Comparison of ENCODE assay signal across 9 mouse cellular contexts in the genomic region with DNA sequence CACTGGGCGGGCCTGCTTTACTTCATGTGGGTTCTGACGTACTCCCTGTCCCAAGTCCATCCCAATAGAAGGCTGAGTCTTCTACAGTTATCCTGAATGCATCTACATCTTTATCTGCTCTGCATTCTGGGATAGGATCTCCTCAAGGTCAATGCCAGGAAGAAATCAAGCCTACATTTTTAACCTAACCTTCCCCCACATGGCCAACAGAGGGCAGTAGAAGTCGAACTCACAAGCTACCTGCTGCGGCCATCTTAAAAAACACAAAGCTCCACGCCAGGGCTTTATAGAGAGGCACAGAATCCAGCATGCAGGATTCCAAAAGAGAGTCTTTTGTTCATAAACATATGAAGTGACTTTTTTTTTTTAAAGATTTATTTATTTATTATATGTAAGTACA. TPM values are rescaled to one million over a fixed set of nuclear protein-coding genes. Genes with fewer than 3 reads are reported as not detected.
DNase-seq lines count a peak whose midpoint lies in the region; ATAC-seq and TF ChIP-seq lines count a peak whose summit lies in the region.
"Had no signal": no experiment of that assay in that cellular context is flagged by ENCODE, and none has a peak within 500 bp of the region (broad histone marks: within the 10 kb centered on the region; RNA-seq: fewer than 3 reads in every experiment).

No protein-coding gene starts in this region.

- no peak for ATAC-seq in midbrain, postnatal 0 days (ENCODE audit: low FRiP score)
- peak; percentile 77 for ATAC-seq in inflammation-experienced regulatory T-cells, adult 6 months

- no peaks in the 10 kb centered on the region for H3K36me3 ChIP-seq in midbrain, postnatal 0 days (ENCODE audit: insufficient read depth, low read length)
- H3K36me3 ChIP-seq in midbrain, embryonic 10.5 days, result no peaks in the 10 kb centered on the region
- H3K36me3 ChIP-seq: embryonic facial prominence, embryonic 15.5 days had no signal

- H3K4me3 ChIP-seq in midbrain, postnatal 0 days (ENCODE audit: low read depth, low read length), result no peak overlapping the region
- H3K4me3 ChIP-seq in midbrain, embryonic 10.5 days, result no peak overlapping the region
- H3K4me3 ChIP-seq: embryonic facial prominence, embryonic 15.5 days had no signal

- H3K9me3 ChIP-seq in midbrain, postnatal 0 days (ENCODE audit: low read length), result no peaks in the 10 kb centered on the region
- H3K9me3 ChIP-seq in midbrain, embryonic 10.5 days (replicated peaks), result no peaks in the 10 kb centered on the region
- H3K9me3 ChIP-seq: embryonic facial prominence, embryonic 15.5 days had no signal

- DNase-seq in midbrain, postnatal 0 days (ENCODE audit: low spot score), result peak; percentile 12
- DNase-seq in midbrain, embryonic 10.5 days (ENCODE audit: low spot score), result no peak
- peak; percentile 52 for DNase-seq in T-cell, adult 2 months (ENCODE audit: low spot score)
- peak; percentile 38 for DNase-seq in thymus, postnatal 14 days
- no peak for DNase-seq in right cerebral cortex, postnatal 4 days
- DNase-seq in layer of hippocampus, adult 8-10 months (ENCODE audit: low spot score in 2 of 2), result no peak
- DNase-seq: layer of hippocampus, adult 9-11 months had no signal

- H3K4me2 ChIP-seq in midbrain, postnatal 0 days (ENCODE audit: low read depth, low read length, poor library complexity, severe bottlenecking), result no peak overlapping the region
- H3K4me2 ChIP-seq: embryonic facial prominence, embryonic 15.5 days had no signal

- H3K27ac ChIP-seq in midbrain, postnatal 0 days (ENCODE audit: low read depth, low read length), result no peak overlapping the region
- H3K27ac ChIP-seq in midbrain, embryonic 10.5 days (replicated peaks), result no peak overlapping the region
- H3K27ac ChIP-seq: embryonic facial prominence, embryonic 15.5 days had no signal

- no peaks in the 10 kb centered on the region for H3K27me3 ChIP-seq in midbrain, postnatal 0 days (ENCODE audit: insufficient read depth, low read length)
- H3K27me3 ChIP-seq in midbrain, embryonic 10.5 days (ENCODE audit: low read depth, poor library complexity, severe bottlenecking), result no peaks in the 10 kb centered on the region
- H3K27me3 ChIP-seq: embryonic facial prominence, embryonic 15.5 days had no signal

- WGBS in midbrain, postnatal 0 days, result 70% methylated on average over 5 of the region's 5 CpGs
- 74% methylated on average over 5 of the region's 5 CpGs for WGBS in midbrain, embryonic 10.5 days

- peak; percentile 45 for TF ChIP-seq CTCF in midbrain, postnatal 0 days (IDR thresholded peaks at IDR 0.05)

- no peaks in the 10 kb centered on the region for H3K4me1 ChIP-seq in midbrain, postnatal 0 days (ENCODE audit: insufficient read depth, low read length)
- no peaks in the 10 kb centered on the region for H3K4me1 ChIP-seq in midbrain, embryonic 10.5 days
- H3K4me1 ChIP-seq: embryonic facial prominence, embryonic 15.5 days had no signal

- H3K9ac ChIP-seq in midbrain, postnatal 0 days (replicated peaks; ENCODE audit: low read length, poor library complexity, severe bottlenecking), result no peak overlapping the region
- H3K9ac ChIP-seq: embryonic facial prominence, embryonic 15.5 days had no signal

RNA-seq across cellular contexts. Expression of gene Mgat4e, which starts 25.1 kb away (rescaled TPM):
- not detected in 2 replicates for total RNA-seq in midbrain, postnatal 0 days (2014; rRNA removed)
- polyA plus RNA-seq in midbrain, postnatal 0 days (2015; fragmentation: Nextera tagmentation; extraction: Ambion mirVana), result not detected in 2 replicates
- not detected in 2 replicates for polyA plus RNA-seq in midbrain, embryonic 10.5 days (2016; fragmentation: Nextera tagmentation; extraction: Ambion mirVana)
- not detected for polyA plus RNA-seq in inflammation-experienced regulatory T-cells, adult 6 months (2017; shearing (Covaris generic))
- not detected for total RNA-seq in layer of hippocampus, adult 8-10 months (2022)
- polyA plus RNA-seq: embryonic facial prominence, embryonic 15.5 days had no signal

RNA-seq across cellular contexts. Expression of gene Rabif, which starts 30.0 kb away (rescaled TPM):
- 37.6 and 45.1 TPM in 2 replicates for total RNA-seq in midbrain, postnatal 0 days (2014; rRNA removed)
- polyA plus RNA-seq in midbrain, postnatal 0 days (2015; fragmentation: Nextera tagmentation; extraction: Ambion mirVana), result 79.0 and 79.5 TPM in 2 replicates
- 44.4 and 44.8 TPM in 2 replicates for polyA plus RNA-seq in midbrain, embryonic 10.5 days (2016; fragmentation: Nextera tagmentation; extraction: Ambion mirVana)
- 10 to 100 TPM; 40.2 to 42.7 (median 41.7) TPM for polyA plus RNA-seq in inflammation-experienced regulatory T-cells, adult 6 months (2017; shearing (Covaris generic))
- 10 to 100 TPM; 20.0 to 26.7 (median 21.8) TPM for total RNA-seq in layer of hippocampus, adult 8-10 months (2022)

RNA-seq across cellular contexts. Expression of gene Kdm5b, which starts 35.5 kb away (rescaled TPM):
- 65.9 and 69.9 TPM in 2 replicates for total RNA-seq in midbrain, postnatal 0 days (2014; rRNA removed)
- 37.3 and 43.7 TPM in 2 replicates for polyA plus RNA-seq in midbrain, postnatal 0 days (2015; fragmentation: Nextera tagmentation; extraction: Ambion mirVana)
- 60.9 and 69.2 TPM in 2 replicates for polyA plus RNA-seq in midbrain, embryonic 10.5 days (2016; fragmentation: Nextera tagmentation; extraction: Ambion mirVana)
- 10 to 100 TPM in 2 of 3 experiments, 1 to 10 TPM in 1; 6.4 to 19.8 (median 16.5) TPM for polyA plus RNA-seq in inflammation-experienced regulatory T-cells, adult 6 months (2017; shearing (Covaris generic))
- total RNA-seq in layer of hippocampus, adult 8-10 months (2022), result 10 to 100 TPM; 66.4 to 81.0 (median 72.1) TPM

Comparison
In these comparisons a context has a peak if more than half of its experiments do, and no peak if none do; other contexts are left out.
1. DNase-seq: peak in midbrain, postnatal 0 days (single experiment), T-cell, adult 2 months (single experiment) and thymus, postnatal 14 days (single experiment); none in midbrain, embryonic 10.5 days (single experiment), right cerebral cortex, postnatal 4 days (single experiment) and layer of hippocampus, adult 8-10 months (0 of 2).